Mouse (Mus musculus) forebrain, embryonic 11.5 days (tissue): ENCODE measurements around the gene Mettl9. TPM values are rescaled to one million over a fixed set of nuclear protein-coding genes. Genes with fewer than 3 reads are reported as not detected.

Experiments used
- ATAC-seq: fragments of 200-750 bp; cut with Nextera tagmentation; replicated peaks from 2 replicates; pipeline ENCODE4 v1.8.0; 2017; ENCODE audit warnings: moderate TSS enrichment; ENCODE audit not compliant: low FRiP score
- DNase-seq: peaks from one replicate; pipeline ENCODE4 v3.0.0-alpha.2; 2017; ENCODE audit warnings: low spot score
- H3K27ac ChIP-seq: fragments of 300-500 bp; sonication (generic); 2 replicates; pipeline ENCODE4 v1.5.1; 2014; ENCODE audit warnings: low read depth, low read length
- H3K27me3 ChIP-seq: fragments of 300-500 bp; sonication (generic); 2 replicates; pipeline ENCODE4 v1.6.1; 2014; ENCODE audit warnings: mild to moderate bottlenecking, low read length, mixed read lengths; ENCODE audit not compliant: control insufficient read depth, insufficient read depth
- H3K36me3 ChIP-seq: fragments of 300-500 bp; sonication (generic); 2 replicates; pipeline ENCODE4 v1.6.1; 2014; ENCODE audit warnings: mild to moderate bottlenecking, low read length, moderate library complexity, mixed read lengths; ENCODE audit not compliant: control insufficient read depth, insufficient read depth
- H3K4me1 ChIP-seq: fragments of 300-500 bp; sonication (generic); replicated peaks from 2 replicates; pipeline ENCODE4 v1.6.1; 2014; ENCODE audit warnings: low read length, mixed read lengths; ENCODE audit not compliant: control insufficient read depth, insufficient read depth
- H3K4me2 ChIP-seq: fragments of 300-500 bp; sonication (generic); 2 replicates; pipeline ENCODE4 v1.6.1; 2014; ENCODE audit warnings: low read depth, mild to moderate bottlenecking, low read length, moderate library complexity, mixed read lengths; ENCODE audit not compliant: severe bottlenecking
- H3K4me3 ChIP-seq: fragments of 300-500 bp; sonication (generic); 2 replicates; pipeline ENCODE4 v1.5.1; 2014; ENCODE audit warnings: low read depth, low read length
- H3K9ac ChIP-seq: fragments of 300-500 bp; sonication (generic); 2 replicates; pipeline ENCODE4 v1.6.1; 2014; ENCODE audit warnings: low read length
- H3K9me3 ChIP-seq: fragments of 300-500 bp; sonication (generic); 2 replicates; pipeline ENCODE4 v1.6.1; 2016; ENCODE audit warnings: low read length, mixed read lengths; ENCODE audit not compliant: control insufficient read depth
- WGBS: fragments of 180-500 bp; shearing (Covaris S2); extraction: QIAGEN DNeasy Blood & Tissue Kit; methylation state at CpG from one replicate; pipeline ENCODE4 v1.1.7; 2014; 5-methylcytosine and 5-hydroxymethylcytosine counted together
- polyA plus RNA-seq: library from polyadenylated mRNA; unstranded; fragments of >200 nt; fragmentation: Nextera tagmentation; extraction: Ambion mirVana; gene quantifications from 2 replicates; pipeline ENCODE4 v1.2.1, GENCODE M21; 2014

Mettl9 gene
- polyA plus RNA-seq: 252 and 261 TPM in 2 replicates

- H3K27ac ChIP-seq: peak within 1 kb of the TSS; percentile 97
- peak; percentile 98 for DNase-seq
- WGBS: 3% methylated on average over 42 of the region's 43 CpGs
- no peaks in the 10 kb centered on the region for H3K27me3 ChIP-seq
- no peaks in the 10 kb centered on the region for H3K9me3 ChIP-seq
- no peaks in the 10 kb centered on the region for H3K36me3 ChIP-seq
- peaks cover 9% of the 10 kb centered on the region; the same call in 1 of the 2 replicates for H3K4me1 ChIP-seq
- ATAC-seq: peak; percentile 96
- peak within 1 kb of the TSS; percentile 81 for H3K4me2 ChIP-seq
- H3K9ac ChIP-seq: peak within 1 kb of the TSS; percentile 99
- peak within 1 kb of the TSS; percentile 96 for H3K4me3 ChIP-seq
Observed at GRCm38 (mm10) chr7:121033856-121034652, at the start of gene Mettl9. TSS of gene Mettl9 (plus strand) at chr7:121034445.

- DNase-seq (no peak), ATAC-seq (no peak)
- no peaks in the 10 kb centered on the region; the same call in 1 of the 2 replicates for H3K9me3 ChIP-seq
- no peak overlapping the region for H3K4me2 ChIP-seq
- H3K36me3 ChIP-seq: no peaks in the 10 kb centered on the region
- H3K9ac ChIP-seq: no peak overlapping the region
- no peaks in the 10 kb centered on the region for H3K27me3 ChIP-seq
- no peak overlapping the region for H3K4me3 ChIP-seq
- WGBS: 70% methylated on average over 8 of the region's 8 CpGs
- H3K4me1 ChIP-seq: no peaks in the 10 kb centered on the region
- no peak overlapping the region for H3K27ac ChIP-seq
Observed at GRCm38 (mm10) chr7:120991191-120991590, 43.1 kb upstream of the Mettl9 start.

GRCm38 (mm10) chr7:120999021-120999530 lies 35.2 kb upstream of the Mettl9 start:
- H3K9ac ChIP-seq: no peak overlapping the region

GRCm38 (mm10) chr7:121000065-121000822 lies 34.0 kb upstream of the Mettl9 start:
- H3K27me3 ChIP-seq: no peaks in the 10 kb centered on the region
- DNase-seq: no peak

More at GRCm38 (mm10) chr7:120999021-120999530, 35.2 kb upstream of the Mettl9 start:
- ATAC-seq: no peak
- no peaks in the 10 kb centered on the region for H3K36me3 ChIP-seq
- H3K27ac ChIP-seq: no peak overlapping the region
- H3K9me3 ChIP-seq: no peaks in the 10 kb centered on the region
- 72% methylated on average over 2 of the region's 2 CpGs for WGBS
- no peaks in the 10 kb centered on the region for H3K27me3 ChIP-seq
- H3K4me2 ChIP-seq: no peak overlapping the region
- DNase-seq: no peak
- H3K4me3 ChIP-seq: no peak overlapping the region
- H3K4me1 ChIP-seq: no peaks in the 10 kb centered on the region

GRCm38 (mm10) chr7:121001879-121002278 lies 32.4 kb upstream of the Mettl9 start:
- H3K27ac ChIP-seq: no peak overlapping the region
- H3K27me3 ChIP-seq: no peaks in the 10 kb centered on the region
- no peaks in the 10 kb centered on the region for H3K36me3 ChIP-seq
- H3K9ac ChIP-seq: no peak overlapping the region
- no peaks in the 10 kb centered on the region for H3K4me1 ChIP-seq
- no peak overlapping the region for H3K4me3 ChIP-seq
- no peaks in the 10 kb centered on the region for H3K9me3 ChIP-seq
- 85% methylated on average over 3 of the region's 3 CpGs for WGBS
- H3K4me2 ChIP-seq: no peak overlapping the region
- no peak for ATAC-seq
- DNase-seq: no peak

More at GRCm38 (mm10) chr7:121000065-121000822, 34.0 kb upstream of the Mettl9 start:
- Histone ChIP-seq H3K9me3 (no peaks in the 10 kb centered on the region), H3K27ac (no peak overlapping the region), H3K4me1 (no peaks in the 10 kb centered on the region), H3K9ac (no peak overlapping the region), H3K4me3 (no peak overlapping the region), H3K4me2 (no peak overlapping the region), H3K36me3 (no peaks in the 10 kb centered on the region)
- no peak for ATAC-seq
- WGBS: 71% methylated on average over 3 of the region's 3 CpGs

GRCm38 (mm10) chr7:121002407-121002928 lies 31.8 kb upstream of the Mettl9 start:
- no peak overlapping the region for H3K4me2 ChIP-seq
- 91% methylated on average over 5 of the region's 5 CpGs for WGBS
- ATAC-seq (no peak), DNase-seq (no peak)
- H3K27me3 ChIP-seq: no peaks in the 10 kb centered on the region
- no peaks in the 10 kb centered on the region for H3K9me3 ChIP-seq
- H3K4me3 ChIP-seq: no peak overlapping the region
- no peaks in the 10 kb centered on the region for H3K4me1 ChIP-seq
- H3K9ac ChIP-seq: no peak overlapping the region
- H3K36me3 ChIP-seq: no peaks in the 10 kb centered on the region
- no peak overlapping the region for H3K27ac ChIP-seq

GRCm38 (mm10) chr7:121003793-121004418 lies 30.3 kb upstream of the Mettl9 start:
- H3K4me1 ChIP-seq: no peaks in the 10 kb centered on the region
- WGBS: 79% methylated on average over 4 of the region's 4 CpGs
- no peak overlapping the region for H3K4me2 ChIP-seq
- no peaks in the 10 kb centered on the region for H3K9me3 ChIP-seq
- H3K4me3 ChIP-seq: no peak overlapping the region
- H3K27me3 ChIP-seq: no peaks in the 10 kb centered on the region
- ATAC-seq (no peak), DNase-seq (no peak)
- H3K9ac ChIP-seq: no peak overlapping the region
- H3K36me3 ChIP-seq: no peaks in the 10 kb centered on the region
- H3K27ac ChIP-seq: no peak overlapping the region
